Mouse (Mus musculus) gastrocnemius, postnatal 36 days (tissue): ENCODE data around the gene 2810006K23Rik. TPM values are rescaled to one million over a fixed set of nuclear protein-coding genes. Genes with fewer than 3 reads are reported as not detected.

Experiments used
- DNase-seq, 2 experiments: peaks; one replicate each; pipeline ENCODE4 v3.0.0; 2022
- intact Hi-C: fragments of 180-260 bp; cut with DNase I; formaldehyde crosslinking; loops from one replicate; pipeline ENCODE4 v1.15.1; 2025
- total RNA-seq, 2 experiments: library from RNA; stranded (reverse); gene quantifications; 2 replicates each; pipeline ENCODE4 v1.2.3; 2021

2810006K23Rik gene
- total RNA-seq, 2 experiments from 2014 or later = 6.0 to 6.4 TPM

GRCm38 (mm10) chr5:124376401-124376800 is 48.5 kb downstream of the 2810006K23Rik start:
- no peak for DNase-seq
- intact Hi-C loops = no loop called here

- intact Hi-C loops = no loop called here
- no peak for DNase-seq
These were observed 49.3 kb downstream of the 2810006K23Rik start for GRCm38 (mm10) chr5:124377149-124377548.

- DNase-seq = no peak
- intact Hi-C loops = no loop called here
These were observed 52.2 kb downstream of the 2810006K23Rik start for GRCm38 (mm10) chr5:124380121-124380520.

- intact Hi-C loops = no loop called here
- DNase-seq = no peak
These were observed 60.0 kb downstream of the 2810006K23Rik start for GRCm38 (mm10) chr5:124387932-124388331.

Other genes starting within 250 kb of the 2810006K23Rik start
- 1 to 10 TPM; 8.1 to 8.8 TPM for gene Abcb9, start 232.3 kb upstream of the 2810006K23Rik start, total RNA-seq
- gene Ogfod2, start 215.8 kb upstream of the 2810006K23Rik start, total RNA-seq = 10 to 100 TPM; 10.5 to 10.6 TPM
- 10 to 100 TPM; 42.8 to 47.6 TPM for gene Arl6ip4, start 212.0 kb upstream of the 2810006K23Rik start, total RNA-seq
- gene Pitpnm2, start 78.3 kb upstream of the 2810006K23Rik start, total RNA-seq = 10 to 100 TPM; 18.0 to 19.3 TPM
- 1 to 10 TPM; 1.9 to 2.7 TPM for gene Mphosph9, start 117 bp upstream of the 2810006K23Rik start, total RNA-seq
- gene Cdk2ap1, start 35.0 kb downstream of the 2810006K23Rik start, total RNA-seq = 100 to 1,000 TPM; 121 to 128 TPM
- 10 to 100 TPM; 35.4 to 40.5 TPM for gene Sbno1, start 97.9 kb downstream of the 2810006K23Rik start, total RNA-seq
- 100 to 1,000 TPM; 182 to 256 TPM for gene Kmt5a, start 111.8 kb downstream of the 2810006K23Rik start, total RNA-seq
- 1 to 10 TPM; 3.6 to 4.9 TPM for gene Rilpl2, start 150.3 kb downstream of the 2810006K23Rik start, total RNA-seq
- gene Snrnp35, start 155.0 kb downstream of the 2810006K23Rik start, total RNA-seq = 10 to 100 TPM; 20.5 to 26.1 TPM
- gene Rilpl1, start 203.3 kb downstream of the 2810006K23Rik start, total RNA-seq = 100 to 1,000 TPM; 197 to 200 TPM
- 100 to 1,000 TPM; 133 to 145 TPM for gene Tmed2, start 212.6 kb downstream of the 2810006K23Rik start, total RNA-seq
- gene Ddx55, start 224.8 kb downstream of the 2810006K23Rik start, total RNA-seq = 1 to 10 TPM; 3.1 to 3.6 TPM